Mouse (Mus musculus) urinary bladder, adult 2 months (tissue): ENCODE results near the gene Alox8. TPM values are rescaled to one million over a fixed set of nuclear protein-coding genes. Genes with fewer than 3 reads are reported as not detected.

ENCODE experiments used
- DNase-seq: peaks from one replicate; pipeline ENCODE4 v3.0.0; 2022; ENCODE audit warnings: low spot score
- polyA plus RNA-seq: library from polyadenylated mRNA; depleted of rRNA; stranded (reverse); fragments of >200 nt; gene quantifications from 2 replicates; pipeline ENCODE4 v1.2.3, GENCODE M21; 2012; rRNA removed

Gene Alox8
- polyA plus RNA-seq, 1 experiment: 0.14 TPM

DNA sequence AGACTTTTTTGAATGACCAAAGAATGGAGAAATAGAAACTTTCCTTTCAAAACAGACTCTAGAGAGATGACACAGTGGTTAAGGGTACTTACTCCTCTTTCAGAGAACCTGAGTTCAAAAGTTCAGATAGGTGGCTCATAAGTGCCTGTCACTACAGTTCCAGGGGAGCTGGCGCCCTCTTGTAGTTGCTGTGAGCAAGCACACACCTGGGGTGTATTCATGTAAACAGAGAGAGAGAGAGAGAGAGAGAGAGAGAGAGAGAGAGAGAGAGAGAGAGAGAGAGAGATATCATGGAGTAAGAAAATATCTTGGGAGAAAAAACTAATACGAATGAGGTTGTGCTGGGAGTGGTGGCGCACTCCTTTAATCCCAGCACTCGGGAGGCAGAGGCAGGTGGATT lies 17.5 kb downstream of the Alox8 start:
- DNase-seq: no peak

DNA sequence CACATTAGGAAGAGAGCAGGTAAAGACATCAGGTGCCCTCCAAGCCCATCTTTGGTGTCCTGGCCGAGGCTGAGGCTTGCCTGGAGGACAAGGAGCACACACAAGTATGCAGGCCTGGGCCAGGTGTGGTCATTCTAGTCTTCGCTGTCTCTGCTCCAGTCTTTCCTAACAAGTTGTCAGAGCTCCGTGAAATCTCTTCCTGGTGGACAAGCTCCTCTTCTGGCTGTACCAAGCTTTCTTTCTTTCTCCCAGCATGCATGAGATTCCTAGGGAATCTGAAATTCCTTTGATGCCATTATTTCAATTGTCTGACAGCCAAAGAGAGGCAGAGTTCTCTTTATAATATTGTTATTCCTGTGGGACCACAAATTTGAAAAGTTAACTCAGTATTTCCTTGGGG lies 18.1 kb downstream of the Alox8 start:
- DNase-seq: no peak

DNA sequence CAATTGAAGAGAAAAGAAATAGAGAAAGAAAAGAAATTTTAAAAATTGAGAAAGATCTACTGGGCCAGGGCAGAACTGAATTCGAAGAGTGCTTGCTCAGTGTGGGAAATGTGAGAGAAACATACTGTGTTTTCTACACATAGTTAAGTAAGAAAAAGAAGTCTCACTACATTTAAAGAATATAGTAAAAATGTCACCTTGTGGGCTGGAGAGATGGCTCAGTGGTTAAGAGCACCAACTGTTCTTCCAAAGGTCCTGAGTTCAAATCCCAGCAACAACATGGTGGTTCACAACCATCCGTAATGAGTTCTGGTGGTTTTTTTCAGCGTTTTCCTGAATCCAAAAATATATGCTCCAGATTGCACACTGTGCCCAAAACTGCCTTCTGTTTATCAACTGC lies 19.1 kb downstream of the Alox8 start:
- DNase-seq: no peak

DNA sequence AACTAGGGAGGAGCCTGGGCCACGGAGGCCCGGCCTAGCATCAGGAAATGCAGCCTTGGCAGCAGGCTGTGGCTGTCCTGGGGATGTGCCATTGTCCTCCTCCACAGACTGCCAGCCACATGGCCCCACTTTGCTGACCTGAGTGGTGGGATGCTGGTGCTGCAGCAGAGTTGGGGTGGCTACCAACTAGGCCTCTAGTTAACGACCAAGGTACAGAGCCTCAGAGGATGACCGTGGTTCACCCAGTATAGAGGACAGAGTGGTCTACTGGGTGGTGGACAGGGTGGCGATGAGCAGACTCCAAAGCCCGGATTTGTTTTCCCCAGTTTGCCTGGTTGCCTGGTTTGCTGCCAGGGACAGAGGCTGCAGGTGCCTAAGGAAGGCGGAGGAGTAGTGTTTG lies 22.9 kb downstream of the Alox8 start:
- no peak for DNase-seq

DNA sequence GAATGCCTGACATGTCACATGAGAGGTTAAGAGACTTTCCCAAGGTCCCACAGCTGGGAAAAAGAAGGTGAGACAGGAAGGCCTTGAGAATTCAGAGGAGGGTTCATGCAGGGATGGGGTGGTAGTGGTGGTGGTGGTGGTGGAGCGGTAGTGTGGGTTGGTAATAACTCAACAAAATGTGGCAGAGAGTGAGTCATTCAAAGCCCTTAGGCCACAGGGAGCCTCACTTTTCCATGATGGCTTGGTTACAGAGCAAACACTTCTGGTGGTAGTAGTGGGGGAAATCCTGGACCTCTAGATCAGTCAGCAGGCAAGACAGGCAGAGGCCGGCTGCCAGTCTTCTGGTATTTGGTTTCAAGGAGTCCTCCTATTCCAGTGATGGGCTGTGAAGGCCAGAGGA lies 25.0 kb downstream of the Alox8 start:
- no peak for DNase-seq

DNA sequence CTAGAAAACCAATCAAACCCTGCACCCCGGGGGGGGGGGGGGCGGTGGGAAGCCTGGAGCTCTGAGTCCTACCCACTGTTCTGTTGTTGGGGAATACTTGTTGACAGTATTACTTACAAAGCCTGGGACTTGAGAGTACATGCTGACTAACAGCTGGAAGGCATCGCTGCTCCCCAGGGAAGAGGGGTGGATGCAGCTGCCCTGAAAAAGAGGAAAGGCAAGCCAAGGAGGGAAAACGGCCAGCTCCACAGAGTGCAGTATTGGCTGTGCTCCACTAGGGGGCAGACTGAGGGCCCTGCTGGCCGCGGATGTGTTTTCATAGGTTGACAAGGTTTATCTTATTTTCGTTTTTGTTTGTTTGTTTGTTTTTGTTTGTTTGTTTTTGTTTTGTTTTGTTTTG lies 26.0 kb downstream of the Alox8 start:
- DNase-seq: no peak

DNA sequence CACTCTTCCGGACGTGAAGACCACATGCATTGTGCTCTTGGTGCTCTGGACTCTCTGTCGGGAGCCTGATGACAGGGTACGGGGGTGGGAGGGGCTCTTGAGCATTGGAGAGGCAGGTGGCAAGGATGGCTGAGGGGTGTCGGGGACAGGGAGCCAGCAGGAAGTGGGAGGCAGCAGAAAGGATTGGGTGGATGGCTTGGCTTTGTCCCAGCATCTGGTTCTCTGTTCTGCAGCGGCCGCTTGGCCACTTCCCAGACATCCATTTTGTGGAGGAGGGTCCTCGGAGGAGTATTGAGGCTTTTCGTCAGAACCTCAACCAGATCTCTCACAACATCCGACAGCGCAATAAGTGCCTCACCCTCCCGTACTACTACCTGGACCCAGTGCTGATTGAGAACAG lies 28.3 kb downstream of the Alox8 start:
- no peak for DNase-seq

DNA sequence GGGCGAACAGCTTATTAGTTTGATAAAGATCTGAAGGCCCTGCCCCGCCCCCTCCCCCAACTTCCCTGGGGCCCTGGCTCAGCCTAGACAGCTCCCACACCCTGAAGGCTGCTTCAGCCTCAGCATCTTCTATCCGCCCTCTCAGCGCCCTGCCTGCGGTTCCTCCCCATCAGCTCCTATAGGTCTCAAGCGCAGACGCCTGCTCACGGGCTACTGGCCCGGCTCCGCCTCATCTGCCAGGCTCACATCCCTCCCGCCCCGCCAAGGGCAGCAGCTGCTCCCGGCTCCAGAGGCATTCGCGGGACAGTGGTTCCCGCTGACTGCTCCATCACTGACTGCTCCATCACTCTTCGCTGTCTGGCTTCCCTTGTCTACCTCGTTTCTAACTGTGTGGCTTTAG lies 40.8 kb downstream of the Alox8 start, which contains the start of gene Alox12b:
Gene Alox12b (plus strand): TSS at position 190 of the 400 bp plus-strand sequence.
- no peak for DNase-seq

DNA sequence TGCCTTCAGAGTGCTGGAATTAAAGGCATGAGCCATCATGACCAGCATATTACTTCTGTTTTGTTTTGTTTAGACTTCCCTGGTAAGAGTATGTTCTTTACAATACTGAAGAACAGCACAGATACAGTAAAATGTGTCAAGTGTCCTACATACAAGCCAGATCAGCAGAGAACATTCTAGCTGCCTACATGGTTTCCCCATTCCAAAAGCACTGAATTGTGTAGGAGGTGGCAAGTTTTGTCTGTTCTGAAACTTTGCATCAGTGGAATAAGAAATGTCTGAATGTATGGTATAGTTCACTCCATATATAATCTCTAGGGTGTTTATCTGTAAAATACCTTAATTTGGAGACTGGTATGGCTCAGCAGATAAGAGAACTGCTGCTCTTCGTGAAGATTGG lies 42.3 kb downstream of the Alox8 start:
- no peak for DNase-seq

DNA sequence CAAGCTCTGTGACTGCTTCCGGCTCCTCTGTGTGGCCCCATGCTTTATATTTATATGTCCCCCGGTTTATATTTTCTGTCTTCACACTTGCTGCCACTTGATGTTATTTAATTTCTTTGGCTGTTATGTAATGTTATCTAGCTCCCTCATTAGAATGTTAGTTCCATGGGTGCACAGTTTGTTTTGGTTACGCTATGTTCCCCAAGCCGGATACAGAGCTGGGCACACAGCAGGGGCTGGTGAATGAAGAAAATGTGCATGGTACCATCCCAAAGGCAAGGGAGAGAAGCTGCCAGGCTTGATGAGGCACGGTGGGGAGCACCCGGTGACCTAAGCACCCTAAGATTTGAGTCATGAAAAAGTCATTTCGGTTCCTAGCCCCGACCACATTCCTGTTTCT lies 43.8 kb downstream of the Alox8 start:
- DNase-seq: no peak

DNA sequence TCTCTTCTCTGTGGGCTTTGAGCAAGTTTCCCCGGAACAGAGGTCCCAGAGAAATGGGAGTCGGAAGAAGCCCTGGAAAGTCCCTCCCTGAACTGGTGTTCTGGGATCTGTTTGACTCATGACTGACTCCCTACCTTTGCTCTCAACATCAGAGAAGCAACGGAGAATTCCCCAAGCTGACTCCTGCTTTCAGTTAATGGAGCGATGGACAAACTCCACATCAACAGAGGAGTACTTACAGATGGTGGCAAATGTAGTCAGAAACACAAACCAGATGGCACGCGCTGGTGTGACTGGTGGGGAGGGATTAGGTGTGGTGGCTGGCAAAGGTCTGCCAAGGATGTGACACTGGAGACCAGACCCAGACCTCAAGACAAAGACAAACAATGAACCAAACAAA lies 46.6 kb downstream of the Alox8 start:
- no peak for DNase-seq

DNA sequence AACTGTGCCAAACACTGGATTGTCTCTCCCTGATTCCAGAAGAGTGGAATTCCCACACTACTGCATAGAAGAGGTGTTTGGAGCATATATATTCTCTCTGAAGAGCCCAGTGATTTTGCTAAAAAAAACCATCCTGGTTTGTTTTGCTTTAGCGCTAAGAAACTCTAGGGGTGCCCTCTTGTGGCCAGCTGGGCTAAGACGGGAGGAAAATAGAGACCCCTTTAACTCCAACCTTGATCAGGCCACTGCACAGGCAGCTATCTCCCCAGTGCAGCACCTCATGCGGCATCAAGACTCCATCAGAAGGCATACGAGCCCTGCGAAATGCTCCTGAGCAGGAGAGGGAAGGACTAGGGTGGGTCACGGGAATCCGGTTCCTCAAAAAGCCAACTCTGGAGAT lies 47.2 kb downstream of the Alox8 start:
- DNase-seq: no peak

DNA sequence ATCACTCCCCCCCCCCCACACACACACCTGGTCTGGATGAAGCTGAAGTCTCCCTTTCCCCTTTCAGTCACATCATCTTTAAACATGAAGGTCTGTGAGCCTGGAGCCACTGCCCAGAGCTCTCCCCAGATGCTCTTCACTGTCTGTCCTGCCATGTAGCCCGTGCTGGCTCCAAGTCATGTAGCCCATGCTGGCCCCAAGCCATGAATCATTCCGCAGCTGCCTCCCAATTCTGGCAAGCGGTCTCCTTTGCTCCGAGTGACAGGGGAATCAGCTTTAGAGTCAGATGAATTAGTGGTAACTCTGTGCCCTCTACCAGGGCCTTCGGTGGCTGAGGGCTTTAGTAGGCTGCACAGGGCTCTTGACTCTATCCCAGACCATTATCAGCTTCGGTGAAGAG lies 47.9 kb downstream of the Alox8 start:
- DNase-seq: no peak

DNA sequence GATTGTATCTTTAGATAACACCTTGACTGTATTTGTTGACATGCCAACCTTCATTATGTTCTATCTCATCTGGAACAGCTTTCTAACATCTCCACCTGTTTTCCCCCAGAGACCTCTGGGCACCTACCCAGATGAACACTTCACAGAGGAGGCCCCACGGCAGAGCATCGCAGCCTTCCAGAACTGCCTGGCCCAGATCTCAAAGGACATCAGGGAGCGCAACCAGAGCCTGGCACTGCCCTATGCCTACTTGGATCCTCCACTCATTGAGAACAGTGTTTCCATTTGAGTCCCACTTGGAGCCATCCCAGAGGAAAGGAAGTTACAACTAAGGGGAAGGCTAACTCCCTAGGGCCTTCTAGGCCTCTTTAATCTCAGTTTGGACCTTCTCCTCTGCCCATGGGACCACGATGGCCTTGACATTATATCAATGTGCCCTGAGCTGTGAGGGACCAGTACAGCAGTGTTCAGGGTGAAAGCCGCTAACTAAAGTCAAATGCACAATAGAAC lies 49.1 kb downstream of the Alox8 start:
- DNase-seq: no peak

DNA sequence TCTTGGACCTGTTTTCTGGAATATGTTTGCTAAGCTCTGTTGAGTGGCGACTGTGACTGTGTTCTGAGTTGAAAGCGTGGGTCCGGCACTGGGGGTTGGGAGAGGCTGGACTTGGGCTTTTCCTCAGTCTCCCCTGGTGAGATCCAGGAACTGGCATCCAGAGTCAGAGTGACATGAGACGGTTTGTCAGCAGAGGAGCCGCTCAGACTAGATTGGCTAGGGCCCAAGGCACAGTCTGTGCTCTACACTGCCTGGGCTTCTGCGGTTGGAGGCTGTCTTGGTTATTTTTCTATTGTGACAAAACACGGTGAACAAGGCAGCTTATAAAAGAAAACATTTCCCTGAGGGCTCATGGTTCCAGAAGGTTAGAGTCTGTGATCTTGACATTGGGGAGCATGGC lies 50.1 kb downstream of the Alox8 start:
- DNase-seq: no peak

DNA sequence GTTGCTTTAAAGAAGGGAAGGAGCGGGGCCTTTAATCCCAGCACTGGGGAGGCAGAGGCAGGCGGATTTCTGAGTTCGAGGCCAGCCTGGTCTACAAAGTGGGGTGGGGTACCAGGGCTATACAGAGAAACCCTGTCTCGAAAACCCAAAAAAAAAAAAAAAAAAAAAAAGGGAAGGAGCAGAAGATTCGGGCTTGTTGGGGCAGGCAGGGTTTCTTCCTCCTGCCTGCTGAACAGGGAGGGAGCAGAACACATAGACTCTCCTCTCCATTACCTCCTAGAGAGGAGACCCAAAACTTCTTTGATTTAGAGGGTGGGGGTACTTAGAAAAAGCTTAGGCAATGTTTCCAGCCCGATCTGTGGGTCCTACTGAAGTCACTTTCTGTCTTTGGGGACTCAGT lies 62.3 kb downstream of the Alox8 start:
- no peak for DNase-seq

DNA sequence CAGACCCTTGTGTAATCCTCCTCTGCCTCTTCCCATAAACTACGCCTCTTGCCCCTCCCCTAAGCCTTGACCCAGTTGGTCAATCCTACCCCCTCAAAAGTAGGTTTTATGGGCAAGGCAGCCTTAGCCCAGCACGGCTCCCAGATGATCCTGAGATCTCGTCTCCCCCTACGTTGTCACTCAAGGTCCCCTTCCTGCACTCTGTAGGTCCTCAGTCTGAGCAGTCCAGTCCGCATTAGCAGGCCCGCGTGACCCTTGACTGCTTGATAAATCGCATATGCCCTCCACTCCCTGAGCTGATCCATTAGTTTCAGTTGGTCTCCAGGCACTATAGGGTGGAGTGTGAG lies 63.0 kb downstream of the Alox8 start:
- no peak for DNase-seq

Other genes starting within 250 kb of the Alox8 start
- 7.9 and 10.6 TPM in 2 replicates for gene Arhgef15, start 240.4 kb downstream of the Alox8 start, polyA plus RNA-seq
- gene Slc25a35, start 229.7 kb downstream of the Alox8 start, polyA plus RNA-seq: 27.3 and 32.4 TPM in 2 replicates
- 31.8 and 39.0 TPM in 2 replicates for gene Rangrf, start 222.7 kb downstream of the Alox8 start, polyA plus RNA-seq
- 9.3 and 11.1 TPM in 2 replicates for gene Pfas, start 189.4 kb downstream of the Alox8 start, polyA plus RNA-seq
- 26.3 and 29.0 TPM in 2 replicates for gene Ctc1, start 181.9 kb downstream of the Alox8 start, polyA plus RNA-seq
- gene Aurkb, start 152.2 kb downstream of the Alox8 start, polyA plus RNA-seq: 3.6 and 4.1 TPM in 2 replicates
- gene Borcs6, start 138.1 kb downstream of the Alox8 start, polyA plus RNA-seq: 18.0 and 19.4 TPM in 2 replicates
- 17.9 and 25.8 TPM in 2 replicates for gene Tmem107, start 127.0 kb downstream of the Alox8 start, polyA plus RNA-seq
- 163 and 180 TPM in 2 replicates for gene Vamp2, start 109.4 kb downstream of the Alox8 start, polyA plus RNA-seq
- gene Per1, start 102.6 kb downstream of the Alox8 start, polyA plus RNA-seq: 26.8 and 28.5 TPM in 2 replicates
- gene Hes7, start 77.4 kb downstream of the Alox8 start, polyA plus RNA-seq: 0.24 and 0.37 TPM in 2 replicates
- gene 9130213A22Rik, start 75.3 kb downstream of the Alox8 start, polyA plus RNA-seq: 0.74 and 0.78 TPM in 2 replicates
- gene Aloxe3, start 71.9 kb downstream of the Alox8 start, polyA plus RNA-seq: 4.2 and 5.4 TPM in 2 replicates
- 0.03 TPM in 1 of 2 replicates, not detected in the other for gene Alox12b, start 40.9 kb downstream of the Alox8 start, polyA plus RNA-seq
- 0.01 and 0.03 TPM in 2 replicates for gene Gucy2e, start 39.2 kb upstream of the Alox8 start, polyA plus RNA-seq
- 9.2 and 10.8 TPM in 2 replicates for gene Cntrob, start 125.9 kb upstream of the Alox8 start, polyA plus RNA-seq
- gene Trappc1, start 126.1 kb upstream of the Alox8 start, polyA plus RNA-seq: 56.2 and 60.4 TPM in 2 replicates
- 1.6 TPM in 2 replicates for gene Kcnab3, start 128.4 kb upstream of the Alox8 start, polyA plus RNA-seq
- 3.0 and 4.2 TPM in 2 replicates for gene Rnf227, start 142.6 kb upstream of the Alox8 start, polyA plus RNA-seq
- gene Chd3, start 171.6 kb upstream of the Alox8 start, polyA plus RNA-seq: 85.5 and 132 TPM in 2 replicates
- gene Naa38, start 197.6 kb upstream of the Alox8 start, polyA plus RNA-seq: 143 and 188 TPM in 2 replicates
- gene Cyb5d1, start 197.8 kb upstream of the Alox8 start, polyA plus RNA-seq: 43.0 and 48.0 TPM in 2 replicates
- 11.5 and 11.6 TPM in 2 replicates for gene Tmem88, start 200.4 kb upstream of the Alox8 start, polyA plus RNA-seq
- gene Kdm6b, start 215.8 kb upstream of the Alox8 start, polyA plus RNA-seq: 3.3 and 10.7 TPM in 2 replicates